Mouse (Mus musculus) thymus, postnatal 10 days (tissue): Measurements from ENCODE around the gene Dync1li1.
"Not testable (repeated sequence)": the region's sequence is repeated elsewhere in the genome, so short reads cannot be mapped to it uniquely, and the experiment has no call there.

Source experiments
- DNase-seq, 2 experiments: peaks; one replicate each; pipeline ENCODE4 v3.0.0; 2021; ENCODE audit warnings: low spot score in 2 of 2

Dync1li1 gene

GRCm38 (mm10) chr9:114673626-114674025 lies 15.0 kb upstream of the Dync1li1 start:
- no peak for DNase-seq

GRCm38 (mm10) chr9:114678576-114678975 lies 10.0 kb upstream of the Dync1li1 start:
- DNase-seq = no peak

DNA sequence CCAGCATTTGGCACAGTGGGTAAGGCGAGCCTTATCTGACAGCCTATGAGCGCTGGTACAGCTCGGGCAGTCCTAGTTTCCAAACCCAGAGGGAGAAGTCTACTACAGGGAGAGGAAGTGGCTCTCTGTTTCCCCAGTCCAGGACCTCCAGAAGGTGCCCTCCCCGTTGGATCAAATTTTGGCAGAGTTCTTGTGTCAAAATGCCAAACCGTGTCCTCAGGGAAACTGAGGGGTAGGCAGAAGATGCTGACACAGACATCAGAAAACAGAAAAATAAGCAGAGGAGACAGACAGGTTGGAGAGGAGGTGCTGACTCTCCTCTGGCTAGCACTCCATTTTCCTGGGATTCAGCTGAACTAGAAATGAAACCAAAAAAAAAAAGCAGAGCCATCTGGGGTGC lies 8.6 kb upstream of the Dync1li1 start:
- DNase-seq = no peak

- DNase-seq = no peak
Observed at GRCm38 (mm10) chr9:114680531-114680930, 8.1 kb upstream of the Dync1li1 start.

GRCm38 (mm10) chr9:114682193-114682592 lies 6.4 kb upstream of the Dync1li1 start:
- DNase-seq = no peak

DNA sequence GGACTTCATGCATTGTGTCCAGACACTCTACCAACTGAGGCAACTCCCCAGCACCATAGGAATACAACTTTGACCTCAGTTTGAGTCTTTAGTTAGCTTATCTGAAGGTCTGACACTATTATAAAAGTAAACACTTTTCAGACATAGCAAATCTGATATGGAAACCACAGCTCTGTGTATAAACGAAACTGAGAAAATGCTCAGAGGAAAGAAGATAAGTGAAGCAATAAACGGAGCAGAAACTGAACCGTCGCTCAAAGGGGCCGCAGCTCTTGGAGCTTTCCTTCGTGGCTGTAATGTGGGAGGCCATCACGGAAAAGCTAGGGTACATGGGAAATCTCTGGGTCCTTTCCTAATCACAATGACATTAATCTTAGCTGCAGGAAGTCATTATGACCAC lies 2.3 kb upstream of the Dync1li1 start:
- no peak for DNase-seq

DNA sequence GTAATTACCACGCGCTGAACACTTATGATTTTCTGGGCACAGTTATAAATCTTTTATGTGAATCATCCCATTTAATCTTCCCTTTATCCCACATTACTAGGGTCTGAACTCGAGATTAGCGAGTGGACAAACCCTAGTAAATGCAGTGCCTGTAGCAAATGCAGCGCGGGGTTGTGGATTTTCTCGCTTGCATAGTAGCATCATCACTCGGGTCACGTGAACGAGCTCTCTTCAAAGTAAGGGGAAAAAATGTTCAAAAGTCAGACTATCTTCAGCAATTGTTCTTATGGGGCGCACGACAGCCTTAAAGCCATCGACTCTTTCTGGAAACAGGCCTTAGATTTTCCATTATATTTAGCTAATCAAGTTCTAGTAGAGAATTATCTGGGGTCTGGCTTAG lies 951 bp upstream of the Dync1li1 start:
- DNase-seq = no peak

DNA sequence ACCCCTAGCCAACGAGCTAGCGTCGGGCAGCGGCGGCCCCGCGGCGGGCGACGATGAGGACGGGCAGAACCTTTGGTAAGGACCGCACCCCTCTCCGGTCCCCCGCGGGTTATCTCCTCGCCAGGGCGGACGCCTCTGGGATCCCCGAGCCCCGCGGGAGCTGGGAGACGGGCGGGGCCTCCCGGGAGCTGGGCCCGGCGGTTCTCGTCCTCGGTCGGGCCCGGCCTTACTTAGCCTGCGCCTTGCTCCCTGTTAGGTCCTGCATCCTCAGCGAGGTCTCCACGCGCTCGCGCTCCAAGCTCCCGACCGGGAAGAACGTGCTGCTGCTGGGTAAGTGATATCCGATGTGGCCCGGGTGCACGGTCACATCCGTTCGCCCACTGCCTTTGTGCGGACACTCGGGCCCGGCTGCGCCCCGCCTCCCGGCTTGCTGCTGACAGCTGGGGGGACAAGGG lies 390 bp downstream of the Dync1li1 start:
- DNase-seq = no peak

- DNase-seq = no peak
Observed at GRCm38 (mm10) chr9:114690119-114690601, 1.6 kb downstream of the Dync1li1 start.

- DNase-seq = no peak
Observed at GRCm38 (mm10) chr9:114691112-114691511, 2.5 kb downstream of the Dync1li1 start.

GRCm38 (mm10) chr9:114695662-114696061 lies 7.1 kb downstream of the Dync1li1 start:
- not testable (repeated sequence) for DNase-seq

- no peak for DNase-seq
Observed at GRCm38 (mm10) chr9:114697072-114697471, 8.5 kb downstream of the Dync1li1 start.

GRCm38 (mm10) chr9:114697926-114698325 lies 9.3 kb downstream of the Dync1li1 start:
- no peak for DNase-seq

DNA sequence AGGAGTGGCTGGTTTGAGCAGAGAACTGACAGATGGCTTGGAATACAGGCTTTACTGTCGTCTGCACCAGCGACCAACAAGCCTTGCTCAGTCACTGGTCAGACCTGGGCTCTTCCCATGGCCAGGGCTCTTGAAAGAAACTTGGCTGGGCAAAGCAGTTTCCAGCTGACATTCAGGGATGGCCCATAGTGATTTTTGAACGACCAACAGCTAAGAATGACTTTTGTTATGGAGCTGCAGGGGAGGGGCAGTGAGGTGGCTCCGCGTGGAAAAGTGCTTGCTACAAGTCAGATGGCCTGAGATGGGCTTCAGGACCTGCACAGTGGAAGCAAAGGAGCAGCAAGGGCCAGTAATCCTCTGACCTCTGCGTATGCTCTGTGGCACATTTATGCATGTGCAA lies 10.7 kb downstream of the Dync1li1 start:
- no peak for DNase-seq

GRCm38 (mm10) chr9:114699882-114700665 lies 11.5 kb downstream of the Dync1li1 start:
- DNase-seq = no peak

DNA sequence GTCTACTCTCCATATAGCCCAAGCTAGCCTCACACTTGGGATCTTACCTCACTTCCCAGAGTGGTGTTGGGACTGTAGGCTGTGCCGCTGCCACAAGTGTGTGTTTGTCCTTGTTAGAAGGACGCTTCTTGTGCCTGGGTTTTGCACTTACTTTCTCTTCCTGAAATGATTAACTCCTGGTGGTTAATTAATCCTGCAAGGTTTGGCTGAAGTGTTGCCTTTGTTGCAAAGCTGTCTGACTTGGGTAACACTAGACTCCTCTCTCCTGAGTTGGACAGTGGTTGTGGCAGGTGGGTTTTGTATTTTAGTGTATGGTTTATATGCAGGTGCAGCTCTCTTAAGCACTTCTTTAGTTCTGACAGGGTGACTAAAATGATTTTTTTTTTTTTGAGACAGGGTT lies 12.4 kb downstream of the Dync1li1 start:
- no peak for DNase-seq

DNA sequence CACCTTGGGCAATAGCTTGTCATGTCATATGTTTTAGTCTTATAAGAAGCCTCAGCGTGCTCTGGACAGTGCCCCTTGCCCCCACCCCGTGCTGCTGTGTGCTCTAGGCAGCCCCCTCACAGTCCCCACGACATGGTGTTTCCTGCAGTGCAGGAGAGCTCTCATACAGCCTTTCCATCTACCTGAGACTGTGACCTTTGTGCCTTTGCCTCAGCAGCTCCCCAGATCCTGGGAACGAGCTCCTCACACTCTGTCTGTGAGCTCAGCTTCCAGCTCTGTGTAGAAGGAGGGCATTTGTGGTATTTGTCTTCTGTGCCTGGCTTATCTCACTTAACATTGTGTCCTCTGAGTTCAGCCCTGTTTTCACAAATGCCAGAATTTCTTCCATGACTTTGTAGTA lies 13.3 kb downstream of the Dync1li1 start:
- no peak for DNase-seq

DNA sequence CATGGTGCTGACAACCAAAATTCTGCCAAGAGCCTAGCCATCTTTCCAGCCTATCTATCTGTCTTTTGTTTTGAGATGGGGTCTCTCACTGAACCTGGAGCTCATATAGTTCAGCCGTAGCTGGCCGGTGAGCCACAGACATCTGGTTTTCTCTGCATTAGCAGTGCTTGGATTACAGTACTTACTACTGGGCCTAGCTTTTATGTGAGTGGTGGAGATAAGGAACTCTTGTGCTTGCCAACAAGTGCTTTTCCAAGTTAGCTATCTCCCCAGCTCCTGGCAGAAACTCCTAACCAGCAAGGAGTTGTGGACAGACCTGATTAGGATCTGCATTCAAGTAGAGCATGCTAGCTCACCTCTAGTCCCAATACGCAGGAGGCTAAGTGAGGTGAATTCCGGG lies 19.2 kb downstream of the Dync1li1 start:
- DNase-seq = no peak

DNA sequence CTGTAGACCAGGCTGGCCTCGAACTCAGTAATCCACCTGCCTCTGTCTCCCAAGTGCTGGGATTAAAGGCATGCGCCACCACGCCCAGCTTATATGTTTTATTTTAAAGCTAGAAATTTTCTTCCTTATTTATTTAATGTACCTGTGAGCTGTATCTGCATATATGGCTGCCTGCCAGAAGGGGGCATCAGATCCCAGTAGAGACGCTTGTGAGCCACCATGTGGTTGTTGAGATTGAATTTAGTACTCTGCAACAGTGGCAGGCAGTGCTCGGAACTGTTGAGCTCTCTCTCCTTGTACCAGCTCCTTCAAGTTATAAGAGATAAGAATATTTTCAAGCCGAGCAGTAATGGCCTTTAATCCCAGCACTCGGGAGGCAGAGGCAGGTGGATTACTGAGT lies 21.8 kb downstream of the Dync1li1 start:
- DNase-seq = peak in 1 of 2 experiments; percentile 49

DNA sequence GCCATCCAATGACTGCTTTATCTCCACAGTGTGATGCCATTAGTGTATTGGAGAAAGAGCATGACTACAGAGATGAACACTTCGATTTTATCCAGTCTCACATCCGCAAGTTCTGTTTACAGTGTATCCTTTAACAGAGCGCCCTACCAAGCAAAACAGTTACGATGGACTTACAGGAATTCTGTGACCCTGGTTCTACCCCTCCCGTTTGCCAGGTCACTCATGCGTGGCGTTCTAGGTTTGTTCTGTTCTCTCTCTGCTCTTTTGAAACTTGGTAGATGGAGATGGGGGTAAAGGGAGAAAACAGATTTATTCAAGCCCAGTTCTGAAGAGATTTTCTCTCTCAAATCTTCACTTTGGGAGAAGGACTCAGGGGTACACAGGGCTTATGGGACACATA lies 24.9 kb downstream of the Dync1li1 start:
- DNase-seq = no peak

DNA sequence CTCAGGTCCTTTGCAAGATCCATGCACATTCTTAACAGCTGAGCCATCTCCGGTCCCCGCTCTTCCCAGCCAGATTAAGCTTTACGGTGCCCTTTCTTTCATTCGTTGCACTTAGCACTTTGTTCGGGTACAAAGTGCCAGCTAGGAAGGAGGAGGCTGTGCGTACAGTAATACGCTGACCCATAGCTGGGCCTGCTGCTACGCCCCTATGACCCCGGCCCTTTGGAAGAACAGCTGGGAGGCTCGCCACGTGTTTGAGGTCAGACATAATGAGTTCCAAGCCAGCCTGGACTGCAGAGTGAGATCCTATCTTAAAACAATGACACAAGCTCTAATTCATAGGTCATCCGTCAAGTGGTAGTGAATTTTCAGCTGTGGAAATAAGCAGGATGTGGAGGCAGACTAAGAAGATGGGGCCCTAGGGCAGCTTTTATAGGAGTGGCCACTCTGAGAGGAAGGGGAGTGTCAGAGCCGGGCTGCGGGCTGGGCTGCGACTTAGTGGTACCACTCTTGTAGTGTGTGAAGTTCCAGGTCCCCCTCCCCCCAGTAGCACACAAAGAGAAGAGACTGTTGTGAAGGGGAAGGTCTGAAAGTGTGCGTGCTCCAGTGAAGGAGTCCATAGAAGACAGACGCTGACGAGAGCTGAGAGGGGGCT lies 28.2 kb downstream of the Dync1li1 start:
- DNase-seq = no peak

DNA sequence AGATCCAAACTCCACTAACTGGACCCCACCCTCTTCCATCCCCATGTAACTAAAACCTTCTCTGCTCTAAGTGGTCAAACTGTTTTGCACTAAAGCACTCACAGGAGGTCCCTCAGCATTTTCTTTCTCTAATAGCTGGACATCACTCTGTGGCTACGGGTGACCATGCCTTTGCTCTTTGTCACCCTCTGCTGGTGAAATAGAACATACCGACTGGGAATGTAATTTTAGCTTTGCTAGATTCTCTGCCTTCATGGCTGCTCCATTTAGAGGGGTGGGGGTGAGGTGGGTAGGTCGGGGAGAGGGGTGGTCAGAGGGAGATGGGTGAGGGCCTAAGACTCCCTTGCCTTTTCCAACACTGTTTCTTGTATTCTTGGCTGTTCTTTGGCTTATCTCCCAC lies 38.7 kb downstream of the Dync1li1 start:
- no peak for DNase-seq

- not testable (repeated sequence) for DNase-seq
Observed at GRCm38 (mm10) chr9:114728432-114728831, 39.8 kb downstream of the Dync1li1 start.
